Mouse (Mus musculus) retina, embryonic 14.5 days (tissue): Measurements from ENCODE around the gene Krt16.
A peak's percentile ranks its signal among the peaks of the same experiment; 100 is the strongest.
"Not testable (repeated sequence)": the region's sequence is repeated elsewhere in the genome, so short reads cannot be mapped to it uniquely, and the experiment has no call there.

Experiments used
- DNase-seq: peaks from one replicate; pipeline ENCODE4 v3.0.0-alpha.2; 2015; ENCODE audit warnings: low spot score

Gene Krt16

GRCm38 (mm10) chr11:100257967-100258366, 9.3 kb upstream of the Krt16 start:
- DNase-seq: no peak

DNA sequence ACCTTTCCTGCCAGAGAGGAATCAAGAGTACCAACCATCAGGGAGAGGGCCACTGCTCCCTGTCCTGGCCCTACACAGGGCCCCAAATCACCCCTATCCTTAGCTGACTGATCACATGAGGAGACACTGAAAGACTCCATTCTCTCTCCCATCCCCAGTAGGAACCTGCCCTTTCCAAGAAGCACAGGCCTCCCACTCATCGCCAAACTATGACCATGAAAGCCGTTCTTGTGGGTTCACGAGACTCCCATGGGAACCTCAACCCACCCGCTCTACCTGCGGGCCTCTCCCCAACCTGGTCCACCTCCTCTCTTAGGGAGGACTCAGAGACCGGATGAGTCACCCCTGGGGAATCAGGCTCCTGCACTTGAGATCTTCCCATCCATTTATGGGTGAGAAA, 6.8 kb upstream of the Krt16 start:
- DNase-seq: no peak

DNA sequence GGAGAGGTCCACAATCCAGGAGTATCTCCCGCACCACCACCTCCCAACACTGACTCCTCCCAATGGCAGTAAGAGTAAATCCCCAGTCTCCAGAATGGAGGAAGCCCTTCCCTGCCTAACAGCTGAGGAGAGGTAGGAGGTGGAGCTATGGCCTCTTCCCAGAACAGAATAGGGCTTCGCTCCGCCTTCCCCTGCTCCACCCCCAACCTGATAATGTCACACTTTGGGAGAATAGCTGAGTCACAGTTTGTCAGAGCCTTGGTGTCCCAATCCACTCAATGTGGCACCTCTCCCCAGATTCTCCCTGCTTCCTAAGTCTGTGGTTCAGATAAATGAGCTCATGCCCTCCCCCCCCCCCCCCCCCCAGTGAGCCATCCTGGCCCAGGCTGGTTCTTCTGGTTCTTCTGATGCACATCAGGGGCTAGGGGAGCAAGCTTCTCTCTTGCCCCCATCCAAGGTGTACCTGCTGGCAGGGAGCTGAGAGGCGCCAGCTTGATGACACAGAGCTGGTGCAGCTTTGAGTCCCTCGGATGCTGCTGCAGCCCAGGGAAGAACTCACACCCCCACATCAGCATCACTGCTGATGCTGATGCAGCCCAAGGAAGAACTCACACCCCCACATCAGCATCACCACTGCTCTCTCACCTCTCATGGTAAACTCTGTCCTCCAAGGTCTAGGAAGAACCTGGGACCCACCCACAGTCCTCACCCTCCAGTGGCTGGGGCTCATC, 5.8 kb upstream of the Krt16 start:
- no peak for DNase-seq

DNA sequence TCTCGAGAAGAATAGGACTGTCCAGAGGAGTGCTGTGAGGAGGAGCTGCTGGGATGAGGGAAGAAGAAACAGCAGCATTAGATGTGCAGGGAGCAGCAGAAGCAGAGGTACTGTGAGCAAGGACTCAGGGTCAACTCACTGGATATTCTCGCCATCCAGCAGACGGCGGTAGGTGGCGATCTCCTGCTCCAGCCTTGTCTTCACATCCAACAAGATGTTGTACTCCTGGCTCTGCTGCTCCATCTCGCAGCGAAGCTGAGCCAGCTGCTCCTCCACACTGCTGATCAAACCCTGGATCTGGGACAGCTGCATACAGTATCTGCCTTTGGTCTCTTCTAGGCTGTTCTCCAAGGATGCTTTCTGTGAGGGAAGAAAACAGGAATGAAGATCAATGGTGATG, 2.2 kb downstream of the Krt16 start:
- not testable (repeated sequence) for DNase-seq

DNA sequence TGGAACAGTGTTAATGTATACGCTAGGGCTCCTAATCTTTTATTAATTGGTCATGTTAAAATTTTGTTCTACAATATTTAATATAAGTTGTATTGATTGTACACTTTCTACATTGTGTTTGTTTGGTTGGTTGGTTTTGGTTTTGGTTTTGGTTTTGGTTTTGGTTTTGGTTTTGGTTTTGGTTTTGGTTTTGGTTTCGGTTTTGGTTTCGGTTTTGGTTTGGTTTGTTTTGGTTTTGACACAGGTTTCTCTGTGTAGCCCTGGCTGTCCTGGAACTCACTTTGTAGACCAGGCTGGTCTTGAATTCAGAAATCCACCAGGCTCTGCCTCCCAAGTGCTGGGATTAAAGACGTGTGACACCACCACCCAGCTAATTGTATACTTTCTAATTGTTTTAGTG, 8.4 kb downstream of the Krt16 start:
- not testable (repeated sequence) for DNase-seq

DNA sequence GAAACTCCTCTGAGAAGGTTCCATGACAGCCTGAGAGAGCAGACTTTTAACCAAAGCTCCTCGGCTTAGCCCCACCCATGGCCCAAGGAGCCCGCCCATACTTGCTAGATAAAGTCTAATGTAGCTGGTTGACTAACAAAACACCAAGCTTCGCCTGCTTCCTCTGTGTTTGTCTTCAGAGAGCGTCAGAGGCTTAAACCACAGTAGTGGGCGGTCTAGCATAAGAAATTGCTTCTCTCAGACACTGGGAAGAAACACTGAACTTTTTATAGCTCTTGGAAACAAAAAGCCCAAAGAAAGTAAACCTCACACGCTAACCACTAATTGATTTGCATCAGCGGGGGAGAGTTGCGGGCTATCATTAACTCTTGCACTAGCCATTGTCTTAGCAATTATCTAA, 27.0 kb downstream of the Krt16 start:
- DNase-seq: no peak

- no peak for DNase-seq
These were observed 29.4 kb downstream of the Krt16 start for GRCm38 (mm10) chr11:100219304-100219703.

- no peak for DNase-seq
These were observed 40.2 kb downstream of the Krt16 start for GRCm38 (mm10) chr11:100208542-100208941.

GRCm38 (mm10) chr11:100207498-100207897, 41.2 kb downstream of the Krt16 start, which contains the start of gene Krt14:
Krt14 (minus strand) TSS chr11:100207548.
- no peak for DNase-seq

DNA sequence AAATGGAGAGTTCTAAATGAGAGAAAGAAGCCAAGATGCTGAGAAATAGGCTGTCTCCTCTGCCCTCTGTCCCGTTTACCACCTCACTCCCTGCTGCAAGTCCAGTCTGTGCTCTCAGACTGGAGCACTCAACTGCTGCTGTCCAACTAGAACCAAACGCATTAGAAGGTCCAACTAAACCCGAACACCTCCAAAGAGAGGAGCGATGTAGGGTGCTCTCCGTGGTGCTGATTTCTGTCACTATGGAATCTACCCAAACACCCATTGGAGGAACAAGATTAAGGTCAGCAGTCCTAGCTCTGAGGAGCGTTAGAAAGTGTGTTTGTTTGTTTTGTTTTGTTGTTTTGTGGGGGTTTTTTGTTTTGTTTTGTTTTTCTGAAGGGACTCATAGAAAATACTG, 45.3 kb downstream of the Krt16 start:
- peak; percentile 66 for DNase-seq

- no peak for DNase-seq
These were observed 45.8 kb downstream of the Krt16 start for GRCm38 (mm10) chr11:100202906-100203305.

DNA sequence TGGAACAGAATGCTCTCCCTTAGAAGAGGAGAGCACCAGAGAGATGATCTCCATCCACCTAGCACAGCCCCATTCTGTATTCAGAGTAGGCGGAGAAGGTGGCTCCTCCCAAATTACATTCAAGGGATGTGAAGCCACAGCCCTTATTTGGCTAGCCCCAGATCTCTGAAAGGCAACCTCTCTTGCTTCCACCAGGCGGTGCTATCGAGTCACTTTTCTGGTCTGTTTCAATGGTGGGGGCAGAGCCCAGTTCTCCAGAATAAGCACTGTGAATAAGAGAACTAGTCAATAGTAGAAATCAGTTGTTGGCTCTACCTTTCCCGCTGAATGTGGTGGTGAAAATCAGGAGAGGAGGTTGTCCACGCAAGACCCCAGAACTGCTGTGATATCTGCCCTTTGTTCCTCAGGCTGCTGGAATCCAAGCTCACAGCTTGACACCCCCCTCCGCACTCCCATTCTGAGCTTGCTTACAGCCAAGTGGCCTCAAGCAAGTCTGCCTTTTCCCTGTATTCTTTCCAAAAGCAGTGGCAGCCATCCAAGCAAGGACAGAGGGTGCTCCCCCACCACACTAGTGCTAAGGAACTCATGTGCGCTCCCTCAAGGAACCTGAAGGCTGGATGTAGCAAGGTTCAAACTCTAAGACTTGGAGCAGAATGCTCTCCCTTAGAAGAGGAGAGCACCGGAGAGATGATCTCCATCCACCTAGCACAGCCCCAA, 48.4 kb downstream of the Krt16 start:
- peak; percentile 31 for DNase-seq

DNA sequence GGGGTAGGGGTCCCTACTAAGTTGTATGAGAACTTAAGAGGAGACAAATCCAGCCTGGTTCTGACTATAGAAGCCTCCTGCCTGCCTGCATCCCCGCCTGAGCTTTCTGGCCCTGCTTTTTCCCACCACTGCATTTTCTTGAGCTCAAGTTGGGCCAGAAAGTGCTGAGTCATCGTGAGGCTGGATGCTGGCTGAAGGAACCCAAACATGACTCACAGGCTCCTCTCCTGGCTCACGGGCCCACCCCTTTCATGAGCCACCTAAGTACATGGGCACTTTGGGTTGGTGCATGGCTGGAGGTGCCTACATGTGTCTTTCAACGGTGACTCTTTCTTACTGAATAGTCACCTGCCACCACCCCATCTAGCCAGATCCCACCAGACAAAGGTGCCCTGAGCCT, 50.0 kb downstream of the Krt16 start:
- no peak for DNase-seq
